Mouse (Mus musculus): ENCODE measurements around the gene Lrrc8c.
"Not testable (repeated sequence)": the region's sequence is repeated elsewhere in the genome, so short reads cannot be mapped to it uniquely, and the experiment has no call there.

Lrrc8c gene

GRCm38 (mm10) chr5:105609683-105610082, 90.5 kb downstream of the Lrrc8c start:
- peak; percentile 58 for DNase-seq

GRCm38 (mm10) chr5:105613002-105613401, 93.8 kb downstream of the Lrrc8c start:
- no peak for DNase-seq

- peak; percentile 27 for DNase-seq
Observed at GRCm38 (mm10) chr5:105614000-105614399, 94.8 kb downstream of the Lrrc8c start.

- DNase-seq, result no peak
Observed at GRCm38 (mm10) chr5:105614682-105615434, 95.7 kb downstream of the Lrrc8c start.

- DNase-seq, result no peak
Observed at GRCm38 (mm10) chr5:105615871-105616454, 96.8 kb downstream of the Lrrc8c start.

GRCm38 (mm10) chr5:105616538-105616937, 97.3 kb downstream of the Lrrc8c start:
- no peak for DNase-seq

GRCm38 (mm10) chr5:105618510-105618909, 99.3 kb downstream of the Lrrc8c start:
- DNase-seq, result no peak

GRCm38 (mm10) chr5:105619666-105620065, 100.5 kb downstream of the Lrrc8c start:
- no peak for DNase-seq

- no peak for DNase-seq
Observed at GRCm38 (mm10) chr5:105620505-105621116, 101.4 kb downstream of the Lrrc8c start.

- no peak for DNase-seq
Observed at GRCm38 (mm10) chr5:105623074-105623713, 104.0 kb downstream of the Lrrc8c start.

- no peak for DNase-seq
Observed at GRCm38 (mm10) chr5:105624257-105624656, 105.1 kb downstream of the Lrrc8c start.

- DNase-seq, result no peak
Observed at GRCm38 (mm10) chr5:105625504-105626150, 106.4 kb downstream of the Lrrc8c start.

- peak; percentile 37 for DNase-seq
Observed at GRCm38 (mm10) chr5:105626355-105626754, 107.2 kb downstream of the Lrrc8c start.

GRCm38 (mm10) chr5:105627093-105627492, 107.9 kb downstream of the Lrrc8c start:
- no peak for DNase-seq

GRCm38 (mm10) chr5:105629955-105630354, 110.8 kb downstream of the Lrrc8c start:
- DNase-seq, result no peak

GRCm38 (mm10) chr5:105632066-105632465, 112.9 kb downstream of the Lrrc8c start:
- no peak for DNase-seq

- no peak for DNase-seq
Observed at GRCm38 (mm10) chr5:105635576-105635975, 116.4 kb downstream of the Lrrc8c start.

- DNase-seq, result no peak
Observed at GRCm38 (mm10) chr5:105636484-105637191, 117.5 kb downstream of the Lrrc8c start.

- not testable (repeated sequence) for DNase-seq
Observed at GRCm38 (mm10) chr5:105638266-105638665, 119.1 kb downstream of the Lrrc8c start.

GRCm38 (mm10) chr5:105638916-105639315, 119.7 kb downstream of the Lrrc8c start:
- DNase-seq, result no peak

GRCm38 (mm10) chr5:105639363-105639762, 120.2 kb downstream of the Lrrc8c start:
- DNase-seq, result no peak

GRCm38 (mm10) chr5:105642517-105642916, 123.3 kb downstream of the Lrrc8c start:
- DNase-seq, result no peak
